Mouse (Mus musculus) stomach, postnatal 0 days (tissue): Measurements from ENCODE around the gene Ninj2.

Source experiments
- CTCF ChIP-seq: IDR thresholded peaks from 2 replicates; pipeline ENCODE4 v1.5.1; 2016; ENCODE audit warnings: antibody characterized with exemption, low read depth, mild to moderate bottlenecking, moderate library complexity
- EP300 ChIP-seq: optimal IDR thresholded peaks from 2 replicates; pipeline ENCODE3; 2016; ENCODE audit warnings: antibody characterized with exemption

GRCm38 (mm10) chr6:120147411-120147810 is 54.3 kb downstream of the Ninj2 start:
- no peak for TF ChIP-seq CTCF
- no peak for TF ChIP-seq EP300
